Mouse (Mus musculus): Measurements from ENCODE around the gene Krt7. TPM values are rescaled to one million over a fixed set of nuclear protein-coding genes. Genes with fewer than 3 reads are reported as not detected.

Krt7 gene
- 0.66 and 0.75 TPM in 2 replicates for polyA plus RNA-seq (2014; fragmentation: Nextera tagmentation; extraction: Ambion mirVana)

GRCm38 (mm10) chr15:101410775-101411174 is at the start of gene Krt7:
TSS of gene Krt7 (plus strand) at chr15:101411043.
- Histone ChIP-seq H3K4me3 (ENCODE audit: low read depth, low read length) (no peak within 1 kb of the TSS), H3K4me2 (ENCODE audit: low read length) (no peak within 1 kb of the TSS), H3K36me3 (ENCODE audit: control insufficient read depth, insufficient read depth, low read length) (no peaks in the 10 kb centered on the region), H3K9ac (ENCODE audit: low read length) (no peak within 1 kb of the TSS), H3K4me1 (ENCODE audit: control insufficient read depth, insufficient read depth, low read length) (no peaks in the 10 kb centered on the region), H3K27ac (ENCODE audit: low read depth, low read length) (no peak within 1 kb of the TSS), H3K27me3 (replicated peaks; ENCODE audit: control insufficient read depth, insufficient read depth, low read length) (0 out of 2 replicates have a peak, but pooled peaks cover 14% of the 10 kb centered on the region), H3K9me3 (replicated peaks; ENCODE audit: control insufficient read depth, low read length) (no peaks in the 10 kb centered on the region)
- ATAC-seq = no peak
- WGBS = 52% methylated on average over 2 of the region's 2 CpGs
- no peak for DNase-seq (ENCODE audit: low spot score)

GRCm38 (mm10) chr15:101362393-101363010 is 48.3 kb upstream of the Krt7 start:
- Histone ChIP-seq H3K27ac (ENCODE audit: low read depth, low read length) (no peak overlapping the region), H3K4me3 (ENCODE audit: low read depth, low read length) (no peak overlapping the region), H3K27me3 (replicated peaks; ENCODE audit: control insufficient read depth, insufficient read depth, low read length) (no peaks in the 10 kb centered on the region), H3K9me3 (replicated peaks; ENCODE audit: control insufficient read depth, low read length) (no peaks in the 10 kb centered on the region), H3K36me3 (ENCODE audit: control insufficient read depth, insufficient read depth, low read length) (no peaks in the 10 kb centered on the region), H3K4me1 (ENCODE audit: control insufficient read depth, insufficient read depth, low read length) (no peaks in the 10 kb centered on the region), H3K4me2 (ENCODE audit: low read length) (no peak overlapping the region), H3K9ac (ENCODE audit: low read length) (no peak overlapping the region)
- ATAC-seq (no peak), DNase-seq (ENCODE audit: low spot score) (no peak)
- WGBS = 74% methylated on average over 4 of the region's 4 CpGs

GRCm38 (mm10) chr15:101363933-101364332 is 46.9 kb upstream of the Krt7 start:
- H3K27ac ChIP-seq (ENCODE audit: low read depth, low read length) = no peak overlapping the region

GRCm38 (mm10) chr15:101364425-101364824 is 46.4 kb upstream of the Krt7 start:
- Histone ChIP-seq H3K36me3 (ENCODE audit: control insufficient read depth, insufficient read depth, low read length) (no peaks in the 10 kb centered on the region), H3K4me1 (ENCODE audit: control insufficient read depth, insufficient read depth, low read length) (no peaks in the 10 kb centered on the region), H3K4me3 (ENCODE audit: low read depth, low read length) (no peak overlapping the region), H3K9ac (ENCODE audit: low read length) (no peak overlapping the region), H3K4me2 (ENCODE audit: low read length) (no peak overlapping the region), H3K27me3 (replicated peaks; ENCODE audit: control insufficient read depth, insufficient read depth, low read length) (no peaks in the 10 kb centered on the region), H3K27ac (ENCODE audit: low read depth, low read length) (no peak overlapping the region), H3K9me3 (replicated peaks; ENCODE audit: control insufficient read depth, low read length) (no peaks in the 10 kb centered on the region)
- no peak for DNase-seq (ENCODE audit: low spot score)
- ATAC-seq = no peak
- WGBS = 73% methylated on average over 6 of the region's 6 CpGs

More at GRCm38 (mm10) chr15:101363933-101364332, 46.9 kb upstream of the Krt7 start:
- DNase-seq (ENCODE audit: low spot score) (no peak), ATAC-seq (no peak)
- Histone ChIP-seq H3K4me1 (ENCODE audit: control insufficient read depth, insufficient read depth, low read length) (no peaks in the 10 kb centered on the region), H3K9ac (ENCODE audit: low read length) (no peak overlapping the region), H3K4me2 (ENCODE audit: low read length) (no peak overlapping the region), H3K36me3 (ENCODE audit: control insufficient read depth, insufficient read depth, low read length) (no peaks in the 10 kb centered on the region), H3K27me3 (replicated peaks; ENCODE audit: control insufficient read depth, insufficient read depth, low read length) (no peaks in the 10 kb centered on the region), H3K4me3 (ENCODE audit: low read depth, low read length) (no peak overlapping the region), H3K9me3 (replicated peaks; ENCODE audit: control insufficient read depth, low read length) (no peaks in the 10 kb centered on the region)
- 86% methylated on average over 6 of the region's 6 CpGs for WGBS

- Histone ChIP-seq H3K9ac (ENCODE audit: low read length) (no peak overlapping the region), H3K36me3 (ENCODE audit: control insufficient read depth, insufficient read depth, low read length) (no peaks in the 10 kb centered on the region), H3K4me2 (ENCODE audit: low read length) (no peak overlapping the region), H3K27ac (ENCODE audit: low read depth, low read length) (no peak overlapping the region), H3K9me3 (replicated peaks; ENCODE audit: control insufficient read depth, low read length) (no peaks in the 10 kb centered on the region), H3K4me3 (ENCODE audit: low read depth, low read length) (no peak overlapping the region), H3K4me1 (ENCODE audit: control insufficient read depth, insufficient read depth, low read length) (no peaks in the 10 kb centered on the region), H3K27me3 (replicated peaks; ENCODE audit: control insufficient read depth, insufficient read depth, low read length) (no peaks in the 10 kb centered on the region)
- DNase-seq (ENCODE audit: low spot score) = no peak
- 69% methylated on average over 7 of the region's 7 CpGs for WGBS
- no peak for ATAC-seq
These were observed 45.8 kb upstream of the Krt7 start for GRCm38 (mm10) chr15:101364891-101365671.

- Histone ChIP-seq H3K4me2 (ENCODE audit: low read length) (no peak overlapping the region), H3K4me1 (ENCODE audit: control insufficient read depth, insufficient read depth, low read length) (no peaks in the 10 kb centered on the region), H3K4me3 (ENCODE audit: low read depth, low read length) (no peak overlapping the region), H3K27me3 (replicated peaks; ENCODE audit: control insufficient read depth, insufficient read depth, low read length) (no peaks in the 10 kb centered on the region), H3K36me3 (ENCODE audit: control insufficient read depth, insufficient read depth, low read length) (no peaks in the 10 kb centered on the region), H3K9ac (ENCODE audit: low read length) (no peak overlapping the region), H3K27ac (ENCODE audit: low read depth, low read length) (no peak overlapping the region), H3K9me3 (replicated peaks; ENCODE audit: control insufficient read depth, low read length) (no peaks in the 10 kb centered on the region)
- ATAC-seq (no peak), DNase-seq (ENCODE audit: low spot score) (no peak)
- 74% methylated on average over 4 of the region's 4 CpGs for WGBS
These were observed 45.1 kb upstream of the Krt7 start for GRCm38 (mm10) chr15:101365721-101366120.

GRCm38 (mm10) chr15:101366482-101366881 is 44.4 kb upstream of the Krt7 start:
- no peak for DNase-seq (ENCODE audit: low spot score)

GRCm38 (mm10) chr15:101366926-101367325 is 43.9 kb upstream of the Krt7 start:
- no peaks in the 10 kb centered on the region for H3K9me3 ChIP-seq (replicated peaks; ENCODE audit: control insufficient read depth, low read length)
- H3K27me3 ChIP-seq (replicated peaks; ENCODE audit: control insufficient read depth, insufficient read depth, low read length) = no peaks in the 10 kb centered on the region
- no peak overlapping the region for H3K4me3 ChIP-seq (ENCODE audit: low read depth, low read length)
- DNase-seq (ENCODE audit: low spot score) = no peak
- H3K27ac ChIP-seq (ENCODE audit: low read depth, low read length) = no peak overlapping the region
- H3K4me1 ChIP-seq (ENCODE audit: control insufficient read depth, insufficient read depth, low read length) = no peaks in the 10 kb centered on the region
- no peak for ATAC-seq
- H3K9ac ChIP-seq (ENCODE audit: low read length) = no peak overlapping the region
- H3K36me3 ChIP-seq (ENCODE audit: control insufficient read depth, insufficient read depth, low read length) = no peaks in the 10 kb centered on the region
- 46% methylated on average over 2 of the region's 2 CpGs for whole genome bisulfite sequencing
- no peak overlapping the region for H3K4me2 ChIP-seq (ENCODE audit: low read length)

More at GRCm38 (mm10) chr15:101366482-101366881, 44.4 kb upstream of the Krt7 start:
- Histone ChIP-seq H3K27ac (ENCODE audit: low read depth, low read length) (no peak overlapping the region), H3K4me2 (ENCODE audit: low read length) (no peak overlapping the region), H3K4me1 (ENCODE audit: control insufficient read depth, insufficient read depth, low read length) (no peaks in the 10 kb centered on the region), H3K9ac (ENCODE audit: low read length) (no peak overlapping the region), H3K27me3 (replicated peaks; ENCODE audit: control insufficient read depth, insufficient read depth, low read length) (no peaks in the 10 kb centered on the region), H3K9me3 (replicated peaks; ENCODE audit: control insufficient read depth, low read length) (no peaks in the 10 kb centered on the region), H3K36me3 (ENCODE audit: control insufficient read depth, insufficient read depth, low read length) (no peaks in the 10 kb centered on the region), H3K4me3 (ENCODE audit: low read depth, low read length) (no peak overlapping the region)
- no peak for ATAC-seq
- 15% methylated on average over 3 of the region's 3 CpGs for WGBS

GRCm38 (mm10) chr15:101367497-101367896 is 43.3 kb upstream of the Krt7 start:
- Histone ChIP-seq H3K36me3 (ENCODE audit: control insufficient read depth, insufficient read depth, low read length) (no peaks in the 10 kb centered on the region), H3K4me1 (ENCODE audit: control insufficient read depth, insufficient read depth, low read length) (no peaks in the 10 kb centered on the region), H3K9ac (ENCODE audit: low read length) (no peak overlapping the region), H3K9me3 (replicated peaks; ENCODE audit: control insufficient read depth, low read length) (no peaks in the 10 kb centered on the region), H3K4me3 (ENCODE audit: low read depth, low read length) (no peak overlapping the region), H3K27ac (ENCODE audit: low read depth, low read length) (no peak overlapping the region), H3K27me3 (replicated peaks; ENCODE audit: control insufficient read depth, insufficient read depth, low read length) (no peaks in the 10 kb centered on the region), H3K4me2 (ENCODE audit: low read length) (no peak overlapping the region)
- ATAC-seq (no peak), DNase-seq (ENCODE audit: low spot score) (no peak)
- 83% methylated on average over 8 of the region's 8 CpGs for WGBS
